Mouse (Mus musculus): ENCODE measurements at regions not wholly inside any gene's neighbourhood (a gene's known extent, or its start where the extent isn't known, plus 50 kb on each side); places are given as distances from the start of the nearest gene placed in this dataset.
"Not testable (repeated sequence)": the region's sequence is repeated elsewhere in the genome, so short reads cannot be mapped to it uniquely, and the experiment has no call there.

- no peak for DNase-seq (ENCODE audit: low spot score)
These were observed 103.2 kb upstream of the Arhgap20 start for GRCm38 (mm10) chr9:51661911-51662310.

GRCm38 (mm10) chr9:51664353-51664752 lies 100.8 kb upstream of the Arhgap20 start:
- DNase-seq (ENCODE audit: low spot score): no peak

GRCm38 (mm10) chr9:51664876-51665275 lies 100.3 kb upstream of the Arhgap20 start:
- DNase-seq (ENCODE audit: low spot score): no peak

GRCm38 (mm10) chr9:51668976-51669375 lies 96.2 kb upstream of the Arhgap20 start:
- not testable (repeated sequence) for DNase-seq (ENCODE audit: low spot score)

- no peak for DNase-seq (ENCODE audit: low spot score)
These were observed 94.6 kb upstream of the Arhgap20 start for GRCm38 (mm10) chr9:51670531-51670930.

- DNase-seq (ENCODE audit: low spot score): no peak
These were observed 78.6 kb upstream of the Arhgap20 start for GRCm38 (mm10) chr9:51686536-51686935.

GRCm38 (mm10) chr9:51714326-51714725 lies 50.8 kb upstream of the Arhgap20 start:
- DNase-seq (ENCODE audit: low spot score): no peak
